Mouse (Mus musculus): ENCODE results near the gene Lrrc32. TPM values are rescaled to one million over a fixed set of nuclear protein-coding genes. Genes with fewer than 3 reads are reported as not detected.

Lrrc32 gene
- total RNA-seq (2021), result 1 to 10 TPM; 3.7 to 4.6 TPM
- long read RNA-seq, experiment 1, full-length matches to known transcripts, result 25 of 30 reads
- long read RNA-seq, experiment 1, partial matches to known transcripts, result 0 of 30 reads
- long read RNA-seq, experiment 1, other reads (novel, unspliced or antisense), result 5 of 30 reads
- long read RNA-seq, experiment 2, full-length matches to known transcripts, result 12 of 14 reads
- long read RNA-seq, experiment 2, partial matches to known transcripts, result 0 of 14 reads
- long read RNA-seq, experiment 2, other reads (novel, unspliced or antisense), result 2 of 14 reads

GRCm38 (mm10) chr7:98489131-98489530, at the start of gene Lrrc32:
Gene Lrrc32, plus strand, starts transcription at chr7:98489283.
- intact Hi-C loops (cut with DNase I), result no loop called here
- peak within 1 kb of the TSS; percentile 73 for H3K4me3 ChIP-seq
- no peak for DNase-seq
- H3K27ac ChIP-seq, result peak within 1 kb of the TSS; percentile 84
- TF ChIP-seq CTCF (IDR thresholded peaks at IDR 0.05), result no peak

GRCm38 (mm10) chr7:98439956-98440466, 49.1 kb upstream of the Lrrc32 start, which contains the start of gene Gucy2d:
Gene Gucy2d, plus strand, starts transcription at chr7:98440416.
- DNase-seq, result no peak
- H3K4me3 ChIP-seq, result no peak within 1 kb of the TSS
- no peak for TF ChIP-seq CTCF (IDR thresholded peaks at IDR 0.05)
- intact Hi-C loops (cut with DNase I), result no loop called here
- no peak within 1 kb of the TSS for H3K27ac ChIP-seq

- Histone ChIP-seq H3K4me3 (no peak overlapping the region), H3K27ac (no peak overlapping the region)
- intact Hi-C loops (cut with DNase I), result no loop called here
- DNase-seq, result no peak
- TF ChIP-seq CTCF (IDR thresholded peaks at IDR 0.05), result no peak
These were observed 42.2 kb upstream of the Lrrc32 start for GRCm38 (mm10) chr7:98446873-98447272.

GRCm38 (mm10) chr7:98447585-98448308, 41.3 kb upstream of the Lrrc32 start:
- TF ChIP-seq CTCF (IDR thresholded peaks at IDR 0.05), result peak; percentile 59
- intact Hi-C loops (cut with DNase I), result no loop called here
- Histone ChIP-seq H3K27ac (peak overlapping the region; percentile 66), H3K4me3 (no peak overlapping the region)
- DNase-seq, result no peak

GRCm38 (mm10) chr7:98448309-98448630, 40.8 kb upstream of the Lrrc32 start:
- H3K4me3 ChIP-seq, result no peak overlapping the region
- no peak for TF ChIP-seq CTCF (IDR thresholded peaks at IDR 0.05)
- intact Hi-C loops (cut with DNase I), result no loop called here
- no peak for DNase-seq
- peak overlapping the region; percentile 66 for H3K27ac ChIP-seq

- no peak overlapping the region for H3K27ac ChIP-seq
- intact Hi-C loops (cut with DNase I), result no loop called here
- TF ChIP-seq CTCF (IDR thresholded peaks at IDR 0.05), result no peak
- H3K4me3 ChIP-seq, result no peak overlapping the region
- no peak for DNase-seq
These were observed 39.4 kb upstream of the Lrrc32 start for GRCm38 (mm10) chr7:98449696-98450095.

GRCm38 (mm10) chr7:98454397-98455120, 34.5 kb upstream of the Lrrc32 start:
- intact Hi-C loops (cut with DNase I), result no loop called here
- no peak for DNase-seq
- Histone ChIP-seq H3K27ac (peak overlapping the region; percentile 68), H3K4me3 (no peak overlapping the region; the same call in 1 of the 2 replicates)
- no peak for TF ChIP-seq CTCF (IDR thresholded peaks at IDR 0.05)

GRCm38 (mm10) chr7:98460319-98460718, 28.8 kb upstream of the Lrrc32 start:
- intact Hi-C loops (cut with DNase I), result no loop called here
- Histone ChIP-seq H3K27ac (no peak overlapping the region), H3K4me3 (no peak overlapping the region)
- DNase-seq, result no peak
- no peak for TF ChIP-seq CTCF (IDR thresholded peaks at IDR 0.05)

GRCm38 (mm10) chr7:98469089-98469488, 20.0 kb upstream of the Lrrc32 start:
- DNase-seq, result no peak
- TF ChIP-seq CTCF (IDR thresholded peaks at IDR 0.05), result no peak
- Histone ChIP-seq H3K27ac (no peak overlapping the region), H3K4me3 (no peak overlapping the region)
- intact Hi-C loops (cut with DNase I), result no loop called here

GRCm38 (mm10) chr7:98472529-98472928, 16.6 kb upstream of the Lrrc32 start:
- no peak for DNase-seq
- intact Hi-C loops (cut with DNase I), result no loop called here
- TF ChIP-seq CTCF (IDR thresholded peaks at IDR 0.05), result no peak
- Histone ChIP-seq H3K27ac (no peak overlapping the region), H3K4me3 (no peak overlapping the region)

- no peak for DNase-seq
- H3K27ac ChIP-seq, result no peak overlapping the region
- no peak for TF ChIP-seq CTCF (IDR thresholded peaks at IDR 0.05)
- H3K4me3 ChIP-seq, result no peak overlapping the region
- intact Hi-C loops (cut with DNase I), result no loop called here
These were observed 14.5 kb upstream of the Lrrc32 start for GRCm38 (mm10) chr7:98474558-98474957.

- intact Hi-C loops (cut with DNase I), result no loop called here
- TF ChIP-seq CTCF (IDR thresholded peaks at IDR 0.05), result no peak
- no peak overlapping the region for H3K27ac ChIP-seq
- DNase-seq, result peak; percentile 61
- H3K4me3 ChIP-seq, result no peak overlapping the region
These were observed 11.9 kb upstream of the Lrrc32 start for GRCm38 (mm10) chr7:98477153-98477552.

GRCm38 (mm10) chr7:98480481-98480880, 8.6 kb upstream of the Lrrc32 start:
- no peak overlapping the region for H3K4me3 ChIP-seq
- TF ChIP-seq CTCF (IDR thresholded peaks at IDR 0.05), result no peak
- H3K27ac ChIP-seq, result no peak overlapping the region
- intact Hi-C loops (cut with DNase I), result loop anchor here (2.0 kb wide), 1 partner anchor 298 kb away; no protein-coding TSS in a partner anchor
- DNase-seq, result no peak

All from gastrocnemius, adult 2 months (tissue).